Mouse (Mus musculus) bone marrow macrophage, adult 2 months (primary cell): ENCODE data around the gene Prpf31. TPM values are rescaled to one million over a fixed set of nuclear protein-coding genes. Genes with fewer than 3 reads are reported as not detected.
A peak's percentile ranks its signal among the peaks of the same experiment; 100 is the strongest.

Source experiments
- H3K27ac ChIP-seq: 2 replicates; pipeline ENCODE4 v1.5.1; 2012; ENCODE audit warnings: low read depth, low read length; ENCODE audit not compliant: insufficient read depth
- H3K4me1 ChIP-seq: 2 replicates; pipeline ENCODE4 v1.6.1; 2012; ENCODE audit warnings: low read length; ENCODE audit not compliant: control insufficient read depth, insufficient read depth
- H3K4me3 ChIP-seq: 2 replicates; pipeline ENCODE4 v1.5.1; 2012; ENCODE audit warnings: mild to moderate bottlenecking, low read length, moderate library complexity; ENCODE audit not compliant: insufficient read depth
- CTCF ChIP-seq: IDR thresholded peaks from 2 replicates; pipeline ENCODE4 v1.5.1; 2012; ENCODE audit warnings: low read depth, mild to moderate bottlenecking, low read length, moderate library complexity
- POLR2A ChIP-seq: IDR thresholded peaks from 2 replicates; pipeline ENCODE4 v1.6.1; 2012; ENCODE audit warnings: mild to moderate bottlenecking, low read depth, low read length, borderline replicate concordance
- polyA plus RNA-seq: library from polyadenylated mRNA; stranded (reverse); fragments of >200 nt; gene quantifications from 2 replicates; pipeline ENCODE4 v1.2.4, GENCODE M21; 2012; ENCODE audit not compliant: missing spikeins, insufficient read depth, insufficient read length

Prpf31 gene
- polyA plus RNA-seq, 1 experiment: 46.3 TPM

DNA sequence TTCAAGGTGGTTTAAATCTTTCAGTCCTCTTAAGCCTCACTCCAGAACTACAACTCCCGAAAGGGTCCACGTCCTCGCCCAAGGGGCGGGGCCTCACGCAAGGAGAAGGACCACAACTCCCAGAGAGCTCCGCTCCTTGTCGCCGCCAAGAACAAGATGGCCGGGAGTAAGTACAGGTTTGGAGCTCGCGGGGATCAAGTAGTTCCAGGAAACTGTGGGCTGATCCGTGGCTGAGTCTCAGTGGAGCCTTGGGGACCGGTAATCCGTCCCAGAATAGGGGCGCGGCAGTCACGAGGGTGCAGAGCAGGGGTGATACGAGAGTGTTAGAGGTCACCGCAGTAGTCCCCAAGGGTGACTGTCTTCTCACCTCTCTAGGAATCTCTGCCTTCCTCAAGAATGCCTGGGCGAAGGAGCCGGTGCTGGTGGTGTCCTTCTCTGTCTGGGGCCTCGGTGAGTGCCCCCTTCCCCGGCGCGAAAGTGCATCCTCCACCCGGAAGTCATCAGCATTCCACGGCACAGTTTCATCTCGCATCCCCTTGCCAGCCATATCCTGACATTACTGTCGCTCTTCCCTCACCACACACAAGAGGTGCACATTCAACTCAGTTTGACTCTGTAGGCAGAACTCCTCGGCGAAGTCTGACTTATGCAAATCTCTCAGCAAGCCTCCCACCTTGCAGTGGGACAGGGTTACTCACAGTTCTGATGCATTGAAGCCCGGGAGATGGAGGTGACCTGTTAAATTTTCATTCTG lies 12.4 kb upstream of the Prpf31 start, which contains the start of gene Ndufa3:
TSS of gene Ndufa3 (plus strand) at position 132 of the 754 bp plus-strand sequence.
- H3K4me1 ChIP-seq: peaks cover 10% of the 10 kb centered on the region

DNA sequence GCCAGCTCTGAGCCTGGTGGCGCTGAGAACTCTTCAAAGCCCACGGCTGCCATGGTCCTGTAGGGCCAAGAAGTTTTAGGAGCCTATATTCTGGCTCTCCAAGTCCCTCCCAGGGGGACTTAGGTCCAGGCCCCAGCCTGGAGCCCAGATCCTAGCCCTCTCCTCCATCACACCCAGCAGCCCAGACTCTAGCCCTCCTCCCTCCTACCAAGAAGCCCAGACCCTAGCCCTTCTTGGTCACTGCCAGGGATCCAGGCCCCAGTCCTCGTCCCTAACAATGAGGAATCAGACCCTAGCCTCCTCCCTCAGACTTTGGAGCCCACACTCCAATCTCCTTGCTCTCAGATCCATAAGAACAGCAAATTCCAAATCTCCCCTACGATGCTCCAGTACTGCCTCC lies 755 bp upstream of the Prpf31 start:
- Histone ChIP-seq H3K4me3 (peak overlapping the region; percentile 77), H3K4me1 (peaks cover 11% of the 10 kb centered on the region), H3K27ac (no peak overlapping the region)
- TF ChIP-seq CTCF (no peak), POLR2A (no peak)

More for the DNA sequence above, 12.4 kb upstream of the Prpf31 start, which contains the start of gene Ndufa3:
- H3K27ac ChIP-seq: peak within 1 kb of the TSS; percentile 1; the same call in 1 of the 2 replicates
- peak within 1 kb of the TSS; percentile 66 for H3K4me3 ChIP-seq
- peak; percentile 48; the same call in 1 of the 2 replicates for TF ChIP-seq POLR2A
- TF ChIP-seq CTCF: no peak

DNA sequence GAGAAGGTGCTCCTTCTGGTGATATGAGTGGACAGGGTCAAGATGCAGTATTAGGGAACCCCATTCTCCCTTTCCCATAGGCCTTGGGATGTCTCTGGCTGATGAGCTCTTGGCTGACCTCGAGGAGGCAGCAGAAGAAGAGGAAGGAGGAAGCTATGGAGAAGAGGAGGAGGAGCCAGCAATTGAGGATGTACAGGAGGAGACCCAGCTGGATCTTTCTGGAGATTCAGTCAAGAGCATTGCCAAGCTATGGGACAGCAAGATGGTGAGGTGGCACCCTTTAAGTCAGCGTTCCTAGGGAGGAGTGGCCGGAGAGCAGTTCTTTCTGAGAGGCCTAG lies 662 bp downstream of the Prpf31 start:
- Histone ChIP-seq H3K27ac (no peak overlapping the region), H3K4me3 (peak overlapping the region; percentile 77), H3K4me1 (peaks cover 11% of the 10 kb centered on the region)
- no peak for TF ChIP-seq CTCF
- no peak for TF ChIP-seq POLR2A

GRCm38 (mm10) chr7:3643412-3643811 lies 13.6 kb downstream of the Prpf31 start:
- Histone ChIP-seq H3K4me3 (peak overlapping the region; percentile 50), H3K4me1 (peaks cover 26% of the 10 kb centered on the region), H3K27ac (peak overlapping the region; percentile 67)
- TF ChIP-seq CTCF (no peak), POLR2A (no peak)

GRCm38 (mm10) chr7:3643843-3644242 lies 14.1 kb downstream of the Prpf31 start:
- TF ChIP-seq CTCF: no peak
- no peak for TF ChIP-seq POLR2A
- Histone ChIP-seq H3K4me3 (peak overlapping the region; percentile 50), H3K27ac (peak overlapping the region; percentile 67), H3K4me1 (peaks cover 28% of the 10 kb centered on the region)

- TF ChIP-seq CTCF: no peak
- no peak for TF ChIP-seq POLR2A
- Histone ChIP-seq H3K4me3 (peak overlapping the region; percentile 50), H3K27ac (peak overlapping the region; percentile 67), H3K4me1 (peaks cover 28% of the 10 kb centered on the region)
These were observed 14.5 kb downstream of the Prpf31 start for GRCm38 (mm10) chr7:3644348-3644671.

GRCm38 (mm10) chr7:3644672-3645487 lies 15.1 kb downstream of the Prpf31 start, which contains the start of gene Cnot3:
TSS of gene Cnot3 (plus strand) at chr7:3645268.
- H3K4me3 ChIP-seq: peak within 1 kb of the TSS; percentile 80
- no peak for TF ChIP-seq CTCF
- no peak for TF ChIP-seq POLR2A
- peak within 1 kb of the TSS; percentile 97 for H3K27ac ChIP-seq
- peaks cover 28% of the 10 kb centered on the region for H3K4me1 ChIP-seq

GRCm38 (mm10) chr7:3645488-3646025 lies 15.8 kb downstream of the Prpf31 start:
- peak overlapping the region; percentile 80 for H3K4me3 ChIP-seq
- TF ChIP-seq POLR2A (0 out of 2 replicates have a peak, but pooled peaks have one; percentile 20), CTCF (no peak)
- peak overlapping the region; percentile 97 for H3K27ac ChIP-seq
- H3K4me1 ChIP-seq: peaks cover 28% of the 10 kb centered on the region

DNA sequence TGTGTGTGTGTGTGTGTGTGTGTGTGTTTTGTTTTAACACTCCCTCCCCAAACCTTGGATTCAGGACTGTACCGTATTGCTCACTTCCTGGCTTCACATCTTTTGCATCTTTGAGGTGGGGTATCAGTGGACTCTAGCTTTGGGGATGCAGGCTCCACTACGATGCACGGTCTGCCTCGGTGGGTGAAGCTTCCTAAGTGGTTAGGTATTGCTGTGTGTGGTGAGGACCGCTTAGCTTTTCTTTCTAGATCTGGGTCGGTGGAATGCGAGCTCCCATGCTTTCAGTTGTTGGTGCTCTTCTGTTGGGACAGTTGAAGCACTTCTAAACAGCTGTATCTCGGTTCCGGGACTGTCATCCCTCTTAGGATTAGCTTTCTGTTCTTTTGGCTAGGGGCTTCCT lies 16.4 kb downstream of the Prpf31 start:
- peaks cover 28% of the 10 kb centered on the region for H3K4me1 ChIP-seq
- no peak for TF ChIP-seq POLR2A
- no peak for TF ChIP-seq CTCF
- H3K27ac ChIP-seq: peak overlapping the region; percentile 97; the same call in 1 of the 2 replicates
- peak overlapping the region; percentile 80 for H3K4me3 ChIP-seq
